Mouse (Mus musculus) right cerebral cortex, postnatal 14 days (tissue): Measurements from ENCODE around the gene Bsdc1.
A peak's percentile ranks its signal among the peaks of the same experiment; 100 is the strongest.
"Not testable (repeated sequence)": the region's sequence is repeated elsewhere in the genome, so short reads cannot be mapped to it uniquely, and the experiment has no call there.

ENCODE experiments used
- DNase-seq: peaks from one replicate; pipeline ENCODE4 v3.0.0; 2022

Gene Bsdc1

GRCm38 (mm10) chr4:129514300-129514898 is 53.0 kb downstream of the Bsdc1 start:
- peak; percentile 82 for DNase-seq

- DNase-seq: no peak
Measured at GRCm38 (mm10) chr4:129516925-129517324, 55.5 kb downstream of the Bsdc1 start.

- DNase-seq: no peak
Measured at GRCm38 (mm10) chr4:129518519-129518918, 57.1 kb downstream of the Bsdc1 start.

- DNase-seq: no peak
Measured at GRCm38 (mm10) chr4:129525338-129525737, 64.0 kb downstream of the Bsdc1 start.

- DNase-seq: no peak
Measured at GRCm38 (mm10) chr4:129525889-129526288, 64.5 kb downstream of the Bsdc1 start.

GRCm38 (mm10) chr4:129528901-129529300 is 67.5 kb downstream of the Bsdc1 start:
- DNase-seq: not testable (repeated sequence)
